Mouse (Mus musculus) liver, postnatal 0 days (tissue): Measurements from ENCODE around the gene Slc25a51. TPM values are rescaled to one million over a fixed set of nuclear protein-coding genes. Genes with fewer than 3 reads are reported as not detected.

ENCODE experiments used
- ATAC-seq: fragments of 200-750 bp; cut with Nextera tagmentation; 2 replicates; pipeline ENCODE4 v1.8.0; 2017; ENCODE audit warnings: mild to moderate bottlenecking, moderate library complexity
- DNase-seq: peaks from one replicate; pipeline ENCODE4 v3.0.0-alpha.2; 2016
- H3K27ac ChIP-seq: fragments of 300-500 bp; sonication (generic); 2 replicates; pipeline ENCODE4 v1.5.1; 2014; ENCODE audit warnings: antibody characterized with exemption, moderate library complexity, mild to moderate bottlenecking, low read depth
- H3K27me3 ChIP-seq: fragments of 300-500 bp; sonication (generic); 2 replicates; pipeline ENCODE4 v1.6.1; 2014; ENCODE audit warnings: low read length, control low read depth, mixed read lengths; ENCODE audit not compliant: insufficient read depth
- H3K36me3 ChIP-seq: fragments of 300-500 bp; sonication (generic); replicated peaks from 2 replicates; pipeline ENCODE4 v1.6.1; 2014; ENCODE audit warnings: mild to moderate bottlenecking, control low read depth, low read length, moderate library complexity, mixed read lengths; ENCODE audit not compliant: insufficient read depth
- H3K4me1 ChIP-seq: fragments of 300-500 bp; sonication (generic); 2 replicates; pipeline ENCODE4 v1.6.1; 2014; ENCODE audit warnings: antibody characterized with exemption, mild to moderate bottlenecking, control low read depth; ENCODE audit not compliant: insufficient read depth
- H3K4me2 ChIP-seq: fragments of 300-500 bp; sonication (generic); 2 replicates; pipeline ENCODE4 v1.6.1; 2014; ENCODE audit warnings: low read depth, mild to moderate bottlenecking, low read length, moderate library complexity, mixed read lengths
- H3K4me3 ChIP-seq: fragments of 300-500 bp; sonication (generic); 2 replicates; pipeline ENCODE4 v1.5.1; 2014; ENCODE audit warnings: low read depth, low read length
- H3K9ac ChIP-seq: fragments of 300-500 bp; sonication (generic); replicated peaks from 2 replicates; pipeline ENCODE4 v1.6.1; 2014; ENCODE audit warnings: mild to moderate bottlenecking, moderate library complexity
- H3K9me3 ChIP-seq: fragments of 300-500 bp; sonication (generic); 2 replicates; pipeline ENCODE4 v1.6.1; 2016; ENCODE audit warnings: mild to moderate bottlenecking, control low read depth, low read length, mixed read lengths
- CTCF ChIP-seq: sonication (generic); IDR thresholded peaks from 2 replicates; pipeline ENCODE4 v1.5.1; 2016; ENCODE audit warnings: antibody characterized with exemption, low read depth
- EP300 ChIP-seq: IDR thresholded peaks from 2 replicates; pipeline ENCODE4 v1.6.1; 2016; ENCODE audit warnings: antibody characterized with exemption, low read depth, mild to moderate bottlenecking
- WGBS: fragments of 180-500 bp; shearing (Covaris S2); extraction: QIAGEN DNeasy Blood & Tissue Kit; methylation state at CpG from one replicate; pipeline ENCODE4 v1.1.7; 2014; ENCODE audit not compliant: insufficient replicate concordance; 5-methylcytosine and 5-hydroxymethylcytosine counted together
- polyA plus RNA-seq: library from polyadenylated mRNA; unstranded; fragments of >200 nt; fragmentation: Nextera tagmentation; extraction: Ambion mirVana; gene quantifications from 2 replicates; pipeline ENCODE4 v1.2.1, GENCODE M21; 2015

The Slc25a51 gene
- polyA plus RNA-seq, 1 experiment from 2014 or later, result 41.0 TPM

GRCm38 (mm10) chr4:45406397-45406796 lies 2.2 kb downstream of the Slc25a51 start:
- H3K4me2 ChIP-seq, result peak overlapping the region; percentile 79
- no peaks in the 10 kb centered on the region for H3K9me3 ChIP-seq
- H3K36me3 ChIP-seq, result peaks cover 22% of the 10 kb centered on the region
- peak overlapping the region; percentile 95 for H3K27ac ChIP-seq
- peaks cover 23% of the 10 kb centered on the region for H3K4me1 ChIP-seq
- ATAC-seq (no peak), DNase-seq (no peak)
- no peaks in the 10 kb centered on the region for H3K27me3 ChIP-seq
- TF ChIP-seq CTCF, result no peak
- H3K9ac ChIP-seq, result peak overlapping the region; percentile 99
- H3K4me3 ChIP-seq, result peak overlapping the region; percentile 95
- 66% methylated on average over 7 of the region's 7 CpGs for WGBS

- TF ChIP-seq EP300 (no peak), CTCF (no peak)
- DNase-seq, result peak; percentile 26
- H3K4me3 ChIP-seq, result peak overlapping the region; percentile 3
- 68% methylated on average over 7 of the region's 7 CpGs for WGBS
- no peaks in the 10 kb centered on the region for H3K9me3 ChIP-seq
- no peak overlapping the region; the same call in 1 of the 2 replicates for H3K9ac ChIP-seq
- H3K4me2 ChIP-seq, result peak overlapping the region; percentile 54
- peaks cover 32% of the 10 kb centered on the region for H3K36me3 ChIP-seq
- ATAC-seq, result no peak
- H3K27me3 ChIP-seq, result no peaks in the 10 kb centered on the region
- H3K4me1 ChIP-seq, result peaks cover 23% of the 10 kb centered on the region
- peak overlapping the region; percentile 53; the same call in 1 of the 2 replicates for H3K27ac ChIP-seq
These were observed 3.3 kb downstream of the Slc25a51 start for GRCm38 (mm10) chr4:45405315-45405714.

GRCm38 (mm10) chr4:45404086-45404485 lies 4.5 kb downstream of the Slc25a51 start:
- no peak for ATAC-seq
- peak; percentile 12 for DNase-seq

GRCm38 (mm10) chr4:45403499-45403878 lies 5.1 kb downstream of the Slc25a51 start:
- DNase-seq (peak; percentile 13), ATAC-seq (no peak)
- Histone ChIP-seq H3K4me3 (peak overlapping the region; percentile 28), H3K27me3 (no peaks in the 10 kb centered on the region), H3K36me3 (peaks cover 51% of the 10 kb centered on the region), H3K9ac (peak overlapping the region; percentile 46; the same call in 1 of the 2 replicates), H3K4me1 (peaks cover 18% of the 10 kb centered on the region), H3K4me2 (peak overlapping the region; percentile 63), H3K9me3 (no peaks in the 10 kb centered on the region), H3K27ac (peak overlapping the region; percentile 88)
- 32% methylated on average over 7 of the region's 7 CpGs for WGBS
- TF ChIP-seq CTCF (no peak), EP300 (no peak)

More at GRCm38 (mm10) chr4:45404086-45404485, 4.5 kb downstream of the Slc25a51 start:
- no peak overlapping the region; the same call in 1 of the 2 replicates for H3K9ac ChIP-seq
- peak overlapping the region; percentile 88 for H3K27ac ChIP-seq
- no peaks in the 10 kb centered on the region for H3K27me3 ChIP-seq
- H3K4me2 ChIP-seq, result peak overlapping the region; percentile 63
- H3K9me3 ChIP-seq, result no peaks in the 10 kb centered on the region
- TF ChIP-seq EP300 (no peak), CTCF (no peak)
- peaks cover 19% of the 10 kb centered on the region for H3K4me1 ChIP-seq
- peaks cover 45% of the 10 kb centered on the region for H3K36me3 ChIP-seq
- WGBS, result 87% methylated on average over 7 of the region's 7 CpGs
- H3K4me3 ChIP-seq, result peak overlapping the region; percentile 28

GRCm38 (mm10) chr4:45402878-45403498 lies 5.6 kb downstream of the Slc25a51 start:
- Histone ChIP-seq H3K27ac (peak overlapping the region; percentile 88), H3K9ac (peak overlapping the region; percentile 46; the same call in 1 of the 2 replicates), H3K4me1 (peaks cover 18% of the 10 kb centered on the region), H3K27me3 (no peaks in the 10 kb centered on the region), H3K36me3 (peaks cover 56% of the 10 kb centered on the region), H3K4me3 (peak overlapping the region; percentile 28), H3K4me2 (peak overlapping the region; percentile 63), H3K9me3 (no peaks in the 10 kb centered on the region)
- peak; percentile 81 for TF ChIP-seq EP300
- no peak for TF ChIP-seq CTCF
- ATAC-seq, result peak; percentile 79
- 29% methylated on average over 7 of the region's 7 CpGs for WGBS
- DNase-seq, result peak; percentile 83

GRCm38 (mm10) chr4:45402281-45402680 lies 6.3 kb downstream of the Slc25a51 start:
- WGBS, result 64% methylated on average over 4 of the region's 4 CpGs
- no peak for DNase-seq
- 0 out of 2 replicates have a peak overlapping the region, but pooled peaks have one; percentile 33 for H3K9ac ChIP-seq

More at GRCm38 (mm10) chr4:45402281-45402680, 6.3 kb downstream of the Slc25a51 start:
- Histone ChIP-seq H3K4me3 (peak overlapping the region; percentile 28), H3K4me1 (peaks cover 18% of the 10 kb centered on the region), H3K36me3 (peaks cover 61% of the 10 kb centered on the region), H3K9me3 (no peaks in the 10 kb centered on the region), H3K4me2 (peak overlapping the region; percentile 63), H3K27me3 (no peaks in the 10 kb centered on the region), H3K27ac (peak overlapping the region; percentile 88; the same call in 1 of the 2 replicates)
- no peak for ATAC-seq
- TF ChIP-seq EP300 (no peak), CTCF (no peak)
